Mouse (Mus musculus): ENCODE data around the gene Ptcra. TPM values are rescaled to one million over a fixed set of nuclear protein-coding genes. Genes with fewer than 3 reads are reported as not detected.
A peak's percentile ranks its signal among the peaks of the same experiment; 100 is the strongest.
"Not testable (repeated sequence)": the region's sequence is repeated elsewhere in the genome, so short reads cannot be mapped to it uniquely, and the experiment has no call there.

Ptcra gene
- polyA plus RNA-seq (2015; fragmentation: Nextera tagmentation; extraction: Ambion mirVana) = 0.09 and 0.15 TPM in 2 replicates

DNA sequence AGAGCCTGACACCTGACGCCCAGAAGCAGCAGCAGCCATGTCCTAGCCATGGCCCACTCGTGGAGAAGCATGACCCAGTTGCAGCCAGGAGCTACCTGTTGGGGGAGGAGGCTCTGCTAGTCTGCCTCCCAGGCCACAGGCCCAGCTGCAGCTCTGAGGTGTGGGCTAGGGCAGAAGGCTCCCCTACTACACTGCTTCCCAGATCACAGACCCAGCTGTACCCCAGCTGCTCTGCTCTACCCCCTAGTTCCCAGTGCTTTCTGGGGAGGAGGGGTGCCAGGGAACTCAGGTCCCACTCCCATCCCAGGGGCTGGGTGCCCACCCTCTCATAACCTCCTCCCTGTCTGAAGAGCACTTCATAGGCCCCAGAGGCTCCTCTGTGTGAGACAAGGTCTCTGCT is at the start of gene Ptcra:
TSS of gene Ptcra (minus strand) at position 169 of the 400 bp plus-strand sequence.
- Histone ChIP-seq H3K4me2 (no peak within 1 kb of the TSS), H3K4me1 (replicated peaks) (0 out of 2 replicates have a peak, but pooled peaks cover 3% of the 10 kb centered on the region), H3K9ac (no peak within 1 kb of the TSS), H3K4me3 (replicated peaks) (no peak within 1 kb of the TSS), H3K9me3 (replicated peaks) (no peaks in the 10 kb centered on the region), H3K27ac (replicated peaks) (no peak within 1 kb of the TSS), H3K27me3 (no peaks in the 10 kb centered on the region), H3K36me3 (replicated peaks) (no peaks in the 10 kb centered on the region)
- ATAC-seq (ENCODE audit: insufficient read depth) = no peak
- 54% methylated on average over 2 of the region's 2 CpGs for WGBS (ENCODE audit: insufficient replicate concordance)

DNA sequence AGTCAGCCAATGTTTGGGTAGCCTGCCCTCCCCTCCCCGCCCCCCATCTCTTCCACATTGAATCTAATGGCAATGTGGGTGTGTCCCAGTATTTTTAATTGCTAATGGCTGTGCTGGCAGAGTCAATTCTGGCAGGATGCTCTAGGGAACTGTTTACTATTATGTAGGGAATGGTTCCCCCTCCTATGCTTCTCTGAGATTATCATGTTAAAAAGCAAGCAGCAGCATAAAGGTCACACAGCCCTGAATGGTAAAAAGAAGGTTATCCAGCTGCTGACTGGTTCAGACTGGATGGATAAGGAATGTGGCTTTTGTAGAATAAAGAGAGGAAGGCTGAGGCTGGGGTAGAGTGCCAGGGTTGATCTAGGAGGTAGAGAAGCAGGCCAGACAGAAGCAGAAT is 48.9 kb upstream of the Ptcra start:
- Histone ChIP-seq H3K36me3 (replicated peaks) (peaks cover 81% of the 10 kb centered on the region), H3K9me3 (replicated peaks) (no peaks in the 10 kb centered on the region)

DNA sequence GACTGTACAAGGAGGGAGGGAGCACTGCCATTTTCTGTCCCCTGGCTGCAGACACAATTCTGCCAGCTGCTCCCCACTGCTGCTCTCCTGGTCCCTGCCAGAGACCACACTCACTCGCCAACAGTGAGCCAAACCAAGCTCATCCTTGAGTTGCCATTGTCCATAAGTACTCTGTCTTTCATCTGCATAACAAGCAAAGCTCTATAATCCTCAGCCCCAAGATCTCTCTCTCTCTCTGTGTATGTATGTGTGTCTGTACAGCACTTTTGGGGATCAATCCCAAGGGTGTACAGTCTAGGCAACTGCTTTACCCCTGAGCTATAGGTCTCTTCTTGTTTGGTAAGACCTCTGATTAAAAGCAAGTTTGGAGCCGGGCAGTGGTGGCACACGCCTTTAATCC is 47.2 kb upstream of the Ptcra start:
- Histone ChIP-seq H3K4me3 (replicated peaks) (no peak overlapping the region), H3K36me3 (replicated peaks) (peaks cover 85% of the 10 kb centered on the region), H3K27me3 (no peaks in the 10 kb centered on the region), H3K4me2 (no peak overlapping the region), H3K9ac (no peak overlapping the region), H3K9me3 (replicated peaks) (no peaks in the 10 kb centered on the region), H3K27ac (replicated peaks) (no peak overlapping the region), H3K4me1 (replicated peaks) (peaks cover 7% of the 10 kb centered on the region)
- ATAC-seq (ENCODE audit: insufficient read depth) = no peak
- 76% methylated on average over 3 of the region's 3 CpGs for WGBS (ENCODE audit: insufficient replicate concordance)

More for the DNA sequence above, 48.9 kb upstream of the Ptcra start:
- Histone ChIP-seq H3K9ac (no peak overlapping the region), H3K4me3 (replicated peaks) (no peak overlapping the region), H3K27me3 (no peaks in the 10 kb centered on the region), H3K4me1 (replicated peaks) (peaks cover 25% of the 10 kb centered on the region), H3K4me2 (no peak overlapping the region), H3K27ac (replicated peaks) (no peak overlapping the region)
- WGBS (ENCODE audit: insufficient replicate concordance) = 89% methylated on average over 1 of the region's 1 CpGs
- ATAC-seq (ENCODE audit: insufficient read depth) = no peak

DNA sequence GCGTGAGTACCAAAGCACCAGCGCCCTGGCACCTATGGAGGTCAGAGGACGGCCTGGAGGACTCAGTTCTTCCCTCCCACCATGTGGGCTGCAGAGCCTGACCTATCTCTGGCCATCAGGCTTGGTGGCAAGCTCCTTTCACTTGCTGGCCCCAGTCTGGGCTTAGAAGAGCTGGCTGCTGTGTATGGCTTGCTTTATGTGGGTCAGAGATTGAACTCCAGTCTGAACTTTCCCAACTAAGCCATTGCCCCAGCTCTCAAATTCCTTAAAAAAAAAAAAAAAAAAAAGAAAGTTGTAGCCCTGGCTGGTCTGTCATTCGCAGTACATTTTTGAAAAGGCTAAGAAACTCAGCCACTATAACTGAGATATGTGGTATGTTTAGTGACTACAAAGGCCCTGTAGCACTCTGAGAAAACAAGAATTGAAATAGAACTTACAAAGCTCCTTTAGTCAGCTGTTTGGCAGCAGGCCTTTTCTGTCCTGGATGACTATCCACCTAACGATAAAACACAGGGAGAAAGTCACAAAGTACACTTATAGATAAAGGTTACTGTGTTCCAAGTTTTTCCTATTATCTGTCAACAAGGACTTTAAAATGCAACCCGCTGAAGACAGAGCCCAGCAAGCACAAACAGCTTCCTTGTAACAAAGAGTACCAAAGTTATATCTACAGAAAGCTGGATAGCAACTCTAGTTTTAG is 45.8 kb upstream of the Ptcra start:
- no peaks in the 10 kb centered on the region for H3K4me1 ChIP-seq (replicated peaks)
- no peak overlapping the region for H3K4me2 ChIP-seq
- no peak for ATAC-seq (ENCODE audit: insufficient read depth)
- H3K9me3 ChIP-seq (replicated peaks) = no peaks in the 10 kb centered on the region
- H3K9ac ChIP-seq = no peak overlapping the region
- no peak overlapping the region for H3K4me3 ChIP-seq (replicated peaks)
- whole genome bisulfite sequencing (ENCODE audit: insufficient replicate concordance) = 76% methylated on average over 6 of the region's 6 CpGs
- no peaks in the 10 kb centered on the region for H3K27me3 ChIP-seq
- no peak overlapping the region for H3K27ac ChIP-seq (replicated peaks)
- H3K36me3 ChIP-seq (replicated peaks) = peaks cover 85% of the 10 kb centered on the region

DNA sequence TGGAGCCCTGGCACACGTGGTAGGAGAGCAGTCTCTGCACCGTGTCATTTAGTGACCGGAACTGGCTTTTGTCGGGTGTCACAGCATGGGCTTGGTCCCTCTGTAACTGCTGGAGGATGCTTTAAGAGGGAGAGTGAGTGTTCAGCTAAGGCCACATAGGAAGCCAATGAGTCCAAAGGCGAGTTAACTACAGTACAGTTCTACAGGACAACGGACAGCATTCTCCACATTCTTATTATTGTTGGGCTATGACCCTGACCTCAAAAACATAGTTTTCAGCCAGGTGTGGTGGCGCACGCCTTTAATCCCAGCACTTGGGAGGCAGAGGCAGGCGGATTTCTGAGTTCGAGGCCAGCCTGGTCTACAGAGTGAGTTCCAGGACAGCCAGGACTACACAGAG is 44.9 kb upstream of the Ptcra start:
- no peak for ATAC-seq (ENCODE audit: insufficient read depth)
- Histone ChIP-seq H3K9me3 (replicated peaks) (no peaks in the 10 kb centered on the region), H3K4me3 (replicated peaks) (no peak overlapping the region), H3K27ac (replicated peaks) (no peak overlapping the region), H3K9ac (no peak overlapping the region), H3K4me2 (no peak overlapping the region), H3K36me3 (replicated peaks) (peaks cover 84% of the 10 kb centered on the region), H3K27me3 (no peaks in the 10 kb centered on the region), H3K4me1 (replicated peaks) (no peaks in the 10 kb centered on the region)
- WGBS (ENCODE audit: insufficient replicate concordance) = 82% methylated on average over 10 of the region's 10 CpGs

DNA sequence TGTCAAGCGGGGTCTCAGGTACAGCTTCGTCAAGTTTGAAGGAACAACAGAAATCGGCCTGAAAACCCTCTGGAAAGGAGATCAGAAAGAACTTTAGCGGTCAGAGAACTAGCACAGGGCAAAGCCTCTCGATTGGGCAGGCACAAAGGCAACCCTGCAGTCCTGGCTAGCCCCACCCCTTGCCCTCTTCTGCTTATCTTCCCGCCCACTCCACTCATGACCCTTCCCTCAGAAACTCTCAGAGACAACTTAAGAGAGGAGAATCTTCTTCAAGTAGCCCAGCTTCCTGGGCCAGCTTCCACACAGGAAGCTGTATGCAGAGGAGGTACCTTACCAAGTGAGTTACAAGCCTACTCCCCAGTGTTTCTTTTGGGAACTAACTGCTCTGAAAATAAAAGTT is 38.2 kb upstream of the Ptcra start:
- H3K36me3 ChIP-seq (replicated peaks) = peaks cover 69% of the 10 kb centered on the region

DNA sequence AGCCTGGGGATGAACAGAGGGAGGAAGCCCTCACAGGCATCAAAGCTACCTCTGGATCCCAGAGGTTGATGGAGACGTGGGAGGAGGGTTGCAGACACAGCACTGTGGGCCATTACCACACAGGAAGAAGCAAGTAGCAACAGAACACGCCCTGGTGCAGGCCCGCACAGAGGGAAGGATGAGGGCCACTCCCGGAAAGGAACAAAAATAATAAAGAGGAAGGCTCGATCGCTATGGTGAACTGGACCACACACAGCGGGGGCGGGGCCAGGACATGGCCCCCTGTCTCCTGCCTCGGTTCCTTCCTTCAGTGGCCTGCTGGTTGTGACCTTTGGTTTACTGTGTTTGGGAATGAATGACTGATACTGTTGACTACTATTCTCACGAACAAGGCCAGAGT is 36.2 kb upstream of the Ptcra start:
- peaks cover 51% of the 10 kb centered on the region for H3K36me3 ChIP-seq (replicated peaks)

More for the DNA sequence above, 38.2 kb upstream of the Ptcra start:
- no peaks in the 10 kb centered on the region for H3K9me3 ChIP-seq (replicated peaks)
- ATAC-seq (ENCODE audit: insufficient read depth) = no peak
- no peak overlapping the region for H3K27ac ChIP-seq (replicated peaks)
- WGBS (ENCODE audit: insufficient replicate concordance) = 67% methylated on average over 6 of the region's 6 CpGs
- H3K27me3 ChIP-seq = no peaks in the 10 kb centered on the region
- H3K4me1 ChIP-seq (replicated peaks) = peaks cover 8% of the 10 kb centered on the region
- no peak overlapping the region for H3K4me2 ChIP-seq
- H3K9ac ChIP-seq = no peak overlapping the region
- no peak overlapping the region for H3K4me3 ChIP-seq (replicated peaks)

DNA sequence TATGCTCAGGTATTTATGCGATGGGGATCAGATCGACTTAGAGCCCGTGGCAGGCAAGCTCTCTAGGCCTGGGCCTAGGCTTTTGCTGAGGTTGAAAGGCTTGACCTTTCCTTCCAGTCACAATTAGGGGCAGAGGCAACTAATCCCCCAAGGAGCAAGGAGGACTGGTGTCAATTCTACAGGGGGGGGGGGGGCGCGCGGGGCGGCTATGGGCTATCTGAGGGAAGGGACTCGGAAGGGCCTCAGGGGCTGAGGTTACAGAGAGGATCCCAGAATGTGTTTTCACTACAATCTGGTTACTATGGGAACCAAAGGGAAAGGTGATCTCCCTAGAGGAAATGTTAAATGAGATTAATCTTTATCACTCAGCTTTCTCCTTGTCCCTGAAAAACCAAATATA is 33.9 kb upstream of the Ptcra start:
- no peaks in the 10 kb centered on the region for H3K27me3 ChIP-seq
- no peak for ATAC-seq (ENCODE audit: insufficient read depth)
- 72% methylated on average over 8 of the region's 8 CpGs for WGBS (ENCODE audit: insufficient replicate concordance)
- no peak overlapping the region for H3K27ac ChIP-seq (replicated peaks)
- peaks cover 16% of the 10 kb centered on the region for H3K4me1 ChIP-seq (replicated peaks)
- peaks cover 40% of the 10 kb centered on the region for H3K36me3 ChIP-seq (replicated peaks)
- no peak overlapping the region for H3K4me2 ChIP-seq
- H3K9ac ChIP-seq = no peak overlapping the region
- H3K4me3 ChIP-seq (replicated peaks) = no peak overlapping the region
- H3K9me3 ChIP-seq (replicated peaks) = no peaks in the 10 kb centered on the region

More for the DNA sequence above, 36.2 kb upstream of the Ptcra start:
- Histone ChIP-seq H3K27ac (replicated peaks) (no peak overlapping the region), H3K9ac (no peak overlapping the region), H3K27me3 (no peaks in the 10 kb centered on the region), H3K4me3 (replicated peaks) (no peak overlapping the region), H3K4me1 (replicated peaks) (peaks cover 8% of the 10 kb centered on the region), H3K4me2 (no peak overlapping the region), H3K9me3 (replicated peaks) (no peaks in the 10 kb centered on the region)
- no peak for ATAC-seq (ENCODE audit: insufficient read depth)
- WGBS (ENCODE audit: insufficient replicate concordance) = 61% methylated on average over 10 of the region's 10 CpGs

DNA sequence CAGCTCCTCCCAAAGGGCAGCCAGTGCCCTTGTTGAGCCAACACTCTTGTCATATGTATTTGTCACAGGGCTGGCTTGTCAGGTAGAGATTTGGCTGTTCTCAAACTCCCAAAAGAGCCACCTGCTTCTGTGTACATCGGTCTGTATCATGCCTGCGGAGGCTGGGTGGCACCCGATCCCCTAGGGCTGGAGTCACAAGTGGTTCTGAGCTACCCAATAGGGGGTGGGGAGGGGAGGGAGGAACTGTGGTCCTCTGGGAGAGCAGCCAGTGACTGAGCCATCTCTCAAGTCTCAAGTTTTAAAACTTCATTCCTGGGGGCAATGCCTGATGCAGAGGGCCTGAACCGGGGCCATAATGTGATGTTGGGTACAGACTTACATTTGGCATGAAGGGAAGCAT is 33.2 kb upstream of the Ptcra start:
- Histone ChIP-seq H3K36me3 (replicated peaks) (peaks cover 33% of the 10 kb centered on the region), H3K4me3 (replicated peaks) (no peak overlapping the region), H3K27ac (replicated peaks) (no peak overlapping the region), H3K4me2 (no peak overlapping the region), H3K4me1 (replicated peaks) (peaks cover 11% of the 10 kb centered on the region), H3K9ac (no peak overlapping the region), H3K27me3 (no peaks in the 10 kb centered on the region), H3K9me3 (replicated peaks) (no peaks in the 10 kb centered on the region)
- 83% methylated on average over 4 of the region's 4 CpGs for WGBS (ENCODE audit: insufficient replicate concordance)
- no peak for ATAC-seq (ENCODE audit: insufficient read depth)

DNA sequence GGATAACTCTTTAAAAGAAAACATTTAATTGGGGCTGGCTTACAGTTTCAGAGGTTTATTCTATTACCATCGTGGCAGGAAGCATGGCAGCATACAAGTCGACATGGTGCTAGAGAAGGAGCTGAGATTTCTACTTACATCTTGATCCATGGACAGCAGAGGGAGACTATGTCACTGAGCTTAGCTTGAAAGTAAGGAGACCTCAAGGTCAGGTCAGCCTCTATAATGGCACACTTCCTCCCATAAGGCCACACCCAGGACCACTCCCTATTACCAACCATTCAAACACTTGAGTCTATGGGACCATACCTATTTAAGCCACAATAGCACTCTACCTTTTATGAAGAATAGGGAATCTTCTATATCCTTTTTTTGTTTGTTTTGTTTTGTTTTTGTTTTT is 29.5 kb upstream of the Ptcra start:
- no peaks in the 10 kb centered on the region for H3K9me3 ChIP-seq (replicated peaks)
- H3K9ac ChIP-seq = no peak overlapping the region
- H3K36me3 ChIP-seq (replicated peaks) = no peaks in the 10 kb centered on the region

DNA sequence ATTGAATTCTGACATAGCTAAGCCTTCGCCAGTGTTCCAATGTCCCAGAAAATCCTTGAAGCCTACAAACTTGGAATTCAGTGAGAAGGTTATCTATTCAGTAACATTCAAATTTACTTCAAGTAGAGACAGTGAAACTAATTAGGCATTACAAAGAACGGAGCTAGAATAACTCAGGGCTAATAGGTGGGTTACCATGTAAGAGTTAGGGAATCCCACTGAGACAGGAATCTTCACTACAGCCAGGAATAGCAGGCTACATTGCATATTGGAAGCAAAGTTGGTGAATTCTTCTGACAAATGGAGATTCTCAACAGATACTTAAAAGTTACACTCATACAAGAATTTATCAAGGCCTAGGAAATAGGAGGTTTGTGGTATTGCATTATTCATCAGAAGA is 24.5 kb upstream of the Ptcra start:
- not testable (repeated sequence) for H3K27ac ChIP-seq (replicated peaks); H3K36me3 ChIP-seq (replicated peaks); H3K9ac ChIP-seq; H3K4me3 ChIP-seq (replicated peaks); H3K27me3 ChIP-seq; H3K9me3 ChIP-seq (replicated peaks); H3K4me2 ChIP-seq; ATAC-seq (ENCODE audit: insufficient read depth)
- H3K4me1 ChIP-seq (replicated peaks) = peaks cover 20% of the 10 kb centered on the region
- 68% methylated on average over 2 of the region's 2 CpGs for WGBS (ENCODE audit: insufficient replicate concordance)

More for the DNA sequence above, 29.5 kb upstream of the Ptcra start:
- no peak overlapping the region for H3K27ac ChIP-seq (replicated peaks)
- H3K4me1 ChIP-seq (replicated peaks) = peaks cover 7% of the 10 kb centered on the region
- no peak overlapping the region for H3K4me2 ChIP-seq
- ATAC-seq (ENCODE audit: insufficient read depth) = no peak
- peaks cover 5% of the 10 kb centered on the region for H3K27me3 ChIP-seq
- no peak overlapping the region for H3K4me3 ChIP-seq (replicated peaks)
- 74% methylated on average over 2 of the region's 2 CpGs for WGBS (ENCODE audit: insufficient replicate concordance)

DNA sequence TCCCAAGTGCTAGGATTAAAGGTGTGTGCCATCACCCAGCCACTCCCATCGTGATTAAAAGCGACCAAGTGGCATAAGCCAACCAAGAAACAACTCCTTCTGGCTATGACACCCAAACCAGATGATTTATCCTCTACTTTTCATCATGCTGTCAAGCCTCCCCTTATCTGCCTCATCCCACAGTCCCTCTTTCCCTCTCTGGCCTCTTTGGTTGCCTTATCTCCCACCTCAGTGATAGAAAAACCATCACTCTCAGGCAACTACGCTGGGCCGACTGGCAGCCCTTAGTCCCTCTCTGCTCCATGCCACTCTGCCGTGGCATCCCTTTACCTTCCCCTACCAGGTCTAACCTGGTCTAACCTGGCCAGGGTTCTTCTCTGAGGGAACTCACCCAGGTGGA is 23.4 kb upstream of the Ptcra start:
- peak overlapping the region; percentile 29 for H3K4me2 ChIP-seq
- peak overlapping the region; percentile 29; the same call in 1 of the 2 replicates for H3K27ac ChIP-seq (replicated peaks)

More for the DNA sequence above, 23.4 kb upstream of the Ptcra start:
- no peak overlapping the region for H3K4me3 ChIP-seq (replicated peaks)
- H3K27me3 ChIP-seq = peaks cover 5% of the 10 kb centered on the region
- H3K9me3 ChIP-seq (replicated peaks) = no peaks in the 10 kb centered on the region
- H3K36me3 ChIP-seq (replicated peaks) = no peaks in the 10 kb centered on the region
- 30% methylated on average over 5 of the region's 5 CpGs for WGBS (ENCODE audit: insufficient replicate concordance)
- H3K4me1 ChIP-seq (replicated peaks) = peaks cover 20% of the 10 kb centered on the region
- peak; percentile 33 for ATAC-seq (ENCODE audit: insufficient read depth)
- no peak overlapping the region for H3K9ac ChIP-seq

Measured in liver, embryonic 15.5 days (tissue).